Mouse (Mus musculus) liver, embryonic 11.5 days (tissue): Measurements from ENCODE around the gene Zfp941. TPM values are rescaled to one million over a fixed set of nuclear protein-coding genes. Genes with fewer than 3 reads are reported as not detected.
A peak's percentile ranks its signal among the peaks of the same experiment; 100 is the strongest.

Source experiments
- ATAC-seq: fragments of 200-750 bp; cut with Nextera tagmentation; replicated peaks from 2 replicates; pipeline ENCODE4 v1.8.0; 2017; ENCODE audit warnings: moderate number of reproducible peaks, mild to moderate bottlenecking, moderate TSS enrichment, moderate library complexity; ENCODE audit not compliant: low FRiP score
- DNase-seq: peaks from one replicate; pipeline ENCODE4 v3.0.0-alpha.2; 2017; ENCODE audit warnings: low spot score
- H3K27ac ChIP-seq: fragments of 300-500 bp; sonication (generic); 2 replicates; pipeline ENCODE4 v1.5.1; 2014; ENCODE audit warnings: mild to moderate bottlenecking, low read depth, low read length, control low read depth
- H3K27me3 ChIP-seq: fragments of 300-500 bp; sonication (generic); replicated peaks from 2 replicates; pipeline ENCODE4 v1.6.1; 2014; ENCODE audit warnings: low read length, mixed read lengths; ENCODE audit not compliant: control insufficient read depth, insufficient read depth
- H3K36me3 ChIP-seq: fragments of 300-500 bp; sonication (generic); 2 replicates; pipeline ENCODE4 v1.6.1; 2014; ENCODE audit warnings: mild to moderate bottlenecking, low read length, moderate library complexity, mixed read lengths; ENCODE audit not compliant: control insufficient read depth, insufficient read depth
- H3K4me1 ChIP-seq: fragments of 300-500 bp; sonication (generic); replicated peaks from 2 replicates; pipeline ENCODE4 v1.6.1; 2014; ENCODE audit warnings: low read length, mixed read lengths; ENCODE audit not compliant: control insufficient read depth, insufficient read depth
- H3K4me2 ChIP-seq: fragments of 300-500 bp; sonication (generic); 2 replicates; pipeline ENCODE4 v1.6.1; 2014; ENCODE audit warnings: mild to moderate bottlenecking, control low read depth, moderate library complexity
- H3K4me3 ChIP-seq: fragments of 300-500 bp; sonication (generic); 2 replicates; pipeline ENCODE4 v1.5.1; 2014; ENCODE audit warnings: low read depth, low read length, control low read depth
- H3K9ac ChIP-seq: fragments of 300-500 bp; sonication (generic); 2 replicates; pipeline ENCODE4 v1.6.1; 2014; ENCODE audit warnings: low read depth, low read length, control low read depth
- H3K9me3 ChIP-seq: fragments of 300-500 bp; sonication (generic); 2 replicates; pipeline ENCODE4 v1.6.1; 2016; ENCODE audit warnings: low read length, inconsistent platforms, mixed read lengths; ENCODE audit not compliant: control insufficient read depth
- WGBS: fragments of 180-500 bp; shearing (Covaris S2); extraction: QIAGEN DNeasy Blood & Tissue Kit; methylation state at CpG from one replicate; pipeline ENCODE4 v1.1.7; 2014; 5-methylcytosine and 5-hydroxymethylcytosine counted together
- polyA plus RNA-seq: library from polyadenylated mRNA; unstranded; fragments of >200 nt; fragmentation: Nextera tagmentation; extraction: Ambion mirVana; gene quantifications from 2 replicates; pipeline ENCODE4 v1.2.1, GENCODE M21; 2014

Zfp941 gene
- 0.63 and 0.96 TPM in 2 replicates for polyA plus RNA-seq

DNA sequence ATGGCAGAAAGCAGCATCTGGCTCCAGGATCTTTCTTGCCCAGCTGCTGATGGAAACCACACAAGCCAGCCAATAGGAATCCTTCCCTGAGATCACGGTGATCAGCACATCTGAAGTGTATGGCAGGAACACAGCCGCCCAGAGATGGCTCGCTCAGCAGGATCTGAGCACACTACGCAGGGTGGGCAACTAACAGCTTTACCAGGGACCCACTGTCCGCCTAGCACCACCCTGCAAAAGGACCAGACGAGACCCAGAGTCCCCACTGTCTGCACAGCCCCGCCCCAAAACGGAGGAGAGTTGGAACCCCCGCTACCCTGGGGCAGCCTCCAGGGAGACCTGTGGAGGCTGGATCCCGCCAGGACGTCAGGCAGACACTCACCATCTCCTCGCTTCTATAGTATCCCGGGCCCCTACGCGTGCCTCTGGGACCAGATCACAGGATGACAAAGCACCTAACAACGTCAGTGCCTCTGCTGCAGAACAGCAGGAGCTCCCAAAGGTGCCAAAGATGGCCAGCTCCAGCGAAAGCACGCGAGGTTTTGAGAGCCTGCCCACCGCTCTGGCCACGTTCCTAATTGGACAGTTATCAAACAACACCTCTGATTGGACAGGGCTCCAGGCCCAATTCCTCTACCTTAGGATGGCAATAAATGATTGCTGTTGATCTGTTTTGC is at the start of gene Zfp941:
TSS of gene Zfp941 (minus strand) at position 526 of the 677 bp plus-strand sequence.
- H3K4me2 ChIP-seq = peak within 1 kb of the TSS; percentile 63
- no peak within 1 kb of the TSS for H3K27ac ChIP-seq
- no peaks in the 10 kb centered on the region for H3K9me3 ChIP-seq
- no peaks in the 10 kb centered on the region for H3K27me3 ChIP-seq
- no peaks in the 10 kb centered on the region for H3K36me3 ChIP-seq
- H3K9ac ChIP-seq = peak within 1 kb of the TSS; percentile 28; the same call in 1 of the 2 replicates
- H3K4me1 ChIP-seq = no peaks in the 10 kb centered on the region
- 4% methylated on average over 21 of the region's 21 CpGs for WGBS
- peak within 1 kb of the TSS; percentile 40 for H3K4me3 ChIP-seq
- peak; percentile 62 for DNase-seq
- ATAC-seq = peak; percentile 73

DNA sequence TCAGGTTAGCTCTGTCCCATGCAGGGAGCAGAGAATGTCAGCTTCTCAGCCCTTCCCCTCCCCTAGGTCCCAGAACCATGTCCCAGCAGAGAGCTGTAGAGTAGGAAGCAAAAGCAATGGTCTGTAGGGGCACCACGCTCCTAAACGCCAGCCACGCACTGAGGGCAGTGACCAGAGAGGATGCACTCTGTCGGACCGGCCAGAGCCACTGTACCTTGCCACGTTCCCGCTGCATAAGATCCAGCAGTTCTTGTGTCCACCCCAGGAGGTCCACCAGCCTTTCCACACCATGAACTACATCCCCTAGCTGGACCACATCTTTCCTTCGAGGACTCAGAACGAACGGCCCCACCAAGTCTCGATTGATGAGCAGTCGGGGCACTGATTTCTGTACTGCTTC is 42.8 kb upstream of the Zfp941 start:
- 89% methylated on average over 12 of the region's 12 CpGs for WGBS
- Histone ChIP-seq H3K27me3 (no peaks in the 10 kb centered on the region), H3K4me1 (no peaks in the 10 kb centered on the region), H3K4me2 (no peak overlapping the region), H3K36me3 (peaks cover 39% of the 10 kb centered on the region), H3K9me3 (no peaks in the 10 kb centered on the region), H3K27ac (no peak overlapping the region), H3K9ac (no peak overlapping the region), H3K4me3 (no peak overlapping the region)
- DNase-seq = no peak
- ATAC-seq = no peak

- whole genome bisulfite sequencing = 89% methylated on average over 5 of the region's 5 CpGs
- no peaks in the 10 kb centered on the region for H3K27me3 ChIP-seq
- no peak overlapping the region for H3K9ac ChIP-seq
- H3K4me3 ChIP-seq = no peak overlapping the region
- peaks cover 40% of the 10 kb centered on the region for H3K36me3 ChIP-seq
- no peaks in the 10 kb centered on the region for H3K9me3 ChIP-seq
- no peak overlapping the region for H3K4me2 ChIP-seq
- H3K27ac ChIP-seq = no peak overlapping the region
- peaks cover 9% of the 10 kb centered on the region for H3K4me1 ChIP-seq
- DNase-seq (no peak), ATAC-seq (no peak)
These were observed 38.8 kb upstream of the Zfp941 start for GRCm38 (mm10) chr7:140860728-140861127.

- H3K4me3 ChIP-seq = no peak overlapping the region
- H3K36me3 ChIP-seq = peaks cover 40% of the 10 kb centered on the region
- ATAC-seq (no peak), DNase-seq (no peak)
- H3K4me1 ChIP-seq = peaks cover 15% of the 10 kb centered on the region
- no peak overlapping the region for H3K9ac ChIP-seq
- WGBS = 80% methylated on average over 6 of the region's 6 CpGs
- no peak overlapping the region for H3K27ac ChIP-seq
- H3K9me3 ChIP-seq = no peaks in the 10 kb centered on the region
- H3K4me2 ChIP-seq = no peak overlapping the region
- H3K27me3 ChIP-seq = no peaks in the 10 kb centered on the region
These were observed 38.0 kb upstream of the Zfp941 start for GRCm38 (mm10) chr7:140859997-140860396.

DNA sequence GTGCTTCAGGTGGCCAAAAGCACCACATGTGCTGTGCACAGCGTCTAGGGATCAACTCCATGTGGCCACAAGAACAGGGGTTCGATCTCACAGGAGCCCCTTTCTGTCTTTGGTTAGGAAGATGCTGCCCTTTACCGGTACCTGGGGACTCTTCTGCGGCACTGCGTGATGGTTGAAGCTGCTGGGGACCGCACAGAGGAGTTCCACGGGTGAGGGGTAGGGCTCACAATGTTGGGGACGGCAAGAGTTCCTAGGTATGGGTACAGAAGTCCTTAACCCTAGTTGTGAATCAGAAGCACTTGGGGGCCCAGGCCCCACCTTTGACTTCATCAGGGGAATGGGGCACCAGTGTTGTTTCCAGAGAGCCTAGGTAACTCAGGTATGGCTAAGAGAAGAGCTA is 36.8 kb upstream of the Zfp941 start:
- H3K4me1 ChIP-seq = peaks cover 17% of the 10 kb centered on the region
- no peaks in the 10 kb centered on the region for H3K9me3 ChIP-seq
- no peak for DNase-seq
- 94% methylated on average over 8 of the region's 8 CpGs for WGBS
- no peak overlapping the region for H3K9ac ChIP-seq
- H3K27ac ChIP-seq = no peak overlapping the region
- H3K36me3 ChIP-seq = peaks cover 40% of the 10 kb centered on the region
- peak overlapping the region; percentile 67; the same call in 1 of the 2 replicates for H3K4me3 ChIP-seq
- no peak for ATAC-seq
- peak overlapping the region; percentile 99 for H3K4me2 ChIP-seq
- H3K27me3 ChIP-seq = no peaks in the 10 kb centered on the region

- H3K4me1 ChIP-seq = peaks cover 22% of the 10 kb centered on the region
- peak; percentile 44 for DNase-seq
- H3K9me3 ChIP-seq = no peaks in the 10 kb centered on the region
- 30% methylated on average over 40 of the region's 40 CpGs for WGBS
- no peaks in the 10 kb centered on the region for H3K27me3 ChIP-seq
- peak within 1 kb of the TSS; percentile 91 for H3K9ac ChIP-seq
- H3K27ac ChIP-seq = peak within 1 kb of the TSS; percentile 95
- peak within 1 kb of the TSS; percentile 99 for H3K4me2 ChIP-seq
- peaks cover 43% of the 10 kb centered on the region for H3K36me3 ChIP-seq
- peak; percentile 32 for ATAC-seq
- peak within 1 kb of the TSS; percentile 67 for H3K4me3 ChIP-seq
These were observed 35.9 kb upstream of the Zfp941 start, which contains the start of gene Bet1l for GRCm38 (mm10) chr7:140857550-140858505. Gene Bet1l, minus strand, starts transcription at chr7:140857577.

DNA sequence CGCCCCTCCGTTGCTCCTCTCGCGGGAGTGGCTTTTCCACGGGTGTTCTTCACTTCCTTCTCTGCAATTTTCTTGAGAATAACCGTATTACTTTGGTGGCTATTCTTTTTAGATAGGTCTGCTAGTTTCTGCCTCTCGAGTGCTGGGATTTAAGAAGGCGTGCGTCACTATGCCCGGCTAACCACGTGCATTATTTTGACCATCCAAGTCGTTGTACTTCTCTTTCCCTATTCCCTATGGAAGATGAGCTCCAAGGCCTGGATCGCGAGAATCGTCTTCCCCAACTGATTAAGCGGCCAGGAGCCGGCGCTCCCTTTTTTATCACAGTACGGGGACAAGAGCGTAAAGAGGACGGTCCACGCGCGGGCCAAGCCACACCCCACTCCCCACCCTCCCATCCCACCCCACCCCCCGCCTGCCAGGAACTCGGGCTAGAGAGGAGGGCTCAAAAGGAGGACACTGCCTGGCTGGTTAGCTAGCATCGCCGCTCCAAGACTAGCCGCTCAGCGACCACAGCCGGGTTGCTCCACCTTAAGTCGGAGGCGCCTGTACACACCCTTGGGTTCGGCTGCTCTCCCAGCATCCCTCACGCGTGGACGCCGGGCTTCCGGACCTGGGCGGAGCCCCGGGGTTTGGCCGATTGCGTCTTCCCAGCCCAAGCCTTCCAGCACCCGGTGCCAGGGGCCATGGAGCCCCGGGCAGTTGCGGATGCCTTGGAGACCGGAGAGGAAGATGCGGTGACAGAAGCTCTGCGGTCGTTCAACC is 35.0 kb upstream of the Zfp941 start, which contains the start of gene Ric8a:
TSS of gene Ric8a (plus strand) at position 173 of the 765 bp plus-strand sequence.
- Histone ChIP-seq H3K27me3 (no peaks in the 10 kb centered on the region), H3K9me3 (no peaks in the 10 kb centered on the region), H3K9ac (peak within 1 kb of the TSS; percentile 91), H3K4me3 (peak within 1 kb of the TSS; percentile 67), H3K36me3 (peaks cover 44% of the 10 kb centered on the region), H3K4me1 (peaks cover 22% of the 10 kb centered on the region), H3K27ac (peak within 1 kb of the TSS; percentile 95), H3K4me2 (peak within 1 kb of the TSS; percentile 99)
- WGBS = under 1% methylated on average over 50 of the region's 50 CpGs
- peak; percentile 85 for DNase-seq
- ATAC-seq = peak; percentile 82
